Mouse (Mus musculus): ENCODE data around the gene Gcnt2.

DNA sequence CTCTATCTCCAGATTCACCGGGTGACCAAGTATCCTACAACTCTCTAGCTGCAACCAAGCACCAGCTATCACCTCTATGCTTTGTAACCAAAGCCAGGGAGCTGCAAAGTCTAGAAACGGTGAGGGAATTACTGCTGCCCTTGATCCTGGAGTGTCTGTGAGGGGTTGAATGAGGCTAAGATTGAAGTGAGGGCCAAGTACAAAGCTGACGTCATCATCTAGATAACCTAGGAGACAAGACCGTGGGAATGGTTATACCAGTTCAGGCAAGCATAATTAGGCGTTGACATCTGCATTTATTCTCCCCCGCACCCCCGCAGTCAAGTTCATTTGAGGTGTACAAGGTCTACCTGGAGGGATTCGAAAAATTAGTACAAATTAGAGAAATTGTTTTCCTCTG, 2.8 kb upstream of the Gcnt2 start:
- no peak for TF ChIP-seq CTCF (IDR thresholded peaks at IDR 0.05; ENCODE audit: low read depth)
- TF ChIP-seq EP300 (IDR thresholded peaks at IDR 0.05; ENCODE audit: low read depth), result no peak

Measured in heart, postnatal 0 days (tissue).